Mouse (Mus musculus): Measurements from ENCODE around the gene Gpr39.

- no peak for TF ChIP-seq POLR2A (IDR thresholded peaks at IDR 0.05; ENCODE audit: borderline replicate concordance, insufficient read depth, low read length)
- no peak for TF ChIP-seq CTCF (IDR thresholded peaks at IDR 0.05; ENCODE audit: borderline replicate concordance, insufficient read depth, low read depth, low read length)
These were observed 44.4 kb downstream of the Gpr39 start for GRCm38 (mm10) chr1:125721104-125721758.
